Mouse (Mus musculus) heart, postnatal 36 days (tissue): ENCODE measurements around the gene Mtor. TPM values are rescaled to one million over a fixed set of nuclear protein-coding genes. Genes with fewer than 3 reads are reported as not detected.

Experiments
- DNase-seq, 2 experiments: peaks; one replicate each; pipeline ENCODE4 v3.0.0; 2021 to 2022
- intact Hi-C: fragments of 180-260 bp; cut with DNase I; formaldehyde crosslinking; loops from one replicate; pipeline ENCODE4 v1.15.1; 2025
- total RNA-seq, 2 experiments: library from RNA; stranded (reverse); gene quantifications; 2 replicates each; pipeline ENCODE4 v1.2.3; 2021

Gene Mtor
- total RNA-seq, 2 experiments from 2014 or later: 50.7 to 51.4 TPM

DNA sequence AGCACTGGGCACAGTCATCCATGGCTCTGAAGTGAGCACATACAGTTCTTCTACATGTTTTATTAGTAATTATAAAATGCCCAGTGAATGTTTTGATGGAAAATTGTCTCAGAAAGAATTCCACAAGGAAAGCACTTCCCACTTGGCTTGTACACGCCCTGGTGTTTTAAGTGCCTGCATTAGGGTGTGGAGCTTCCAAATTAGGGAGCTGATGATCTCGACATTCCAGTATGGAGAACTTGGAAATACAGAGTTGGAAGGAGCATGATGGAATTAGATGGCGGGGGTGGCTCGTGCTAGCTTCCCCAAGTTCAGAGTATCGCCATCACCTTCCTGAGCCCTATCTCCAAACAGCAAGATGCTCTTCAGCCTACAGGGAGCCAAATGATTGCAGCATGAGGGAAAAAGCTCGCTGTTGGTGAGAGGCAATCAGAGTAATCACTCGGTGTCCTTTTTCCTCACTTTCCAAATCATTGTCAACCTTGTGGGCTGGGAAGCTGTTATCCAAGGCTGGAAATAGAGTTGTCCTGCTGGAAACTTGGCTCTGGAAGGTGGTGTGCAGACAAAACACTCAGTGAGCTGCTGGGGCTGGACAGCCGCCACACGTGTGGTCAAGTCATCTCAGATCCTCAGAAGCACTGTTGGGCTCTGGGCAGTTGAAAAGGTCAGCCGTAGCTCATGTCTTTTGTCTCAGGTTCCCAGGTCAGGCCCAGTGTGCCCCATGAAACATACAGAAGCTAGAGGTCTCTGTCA, 78.9 kb downstream of the Mtor start:
- DNase-seq: no peak
- intact Hi-C loops: no loop called here

- intact Hi-C loops: no loop called here
- no peak for DNase-seq
These were observed 81.9 kb downstream of the Mtor start for GRCm38 (mm10) chr4:148530351-148530750.

- intact Hi-C loops: no loop called here
These were observed 82.4 kb downstream of the Mtor start for GRCm38 (mm10) chr4:148530778-148531177.

GRCm38 (mm10) chr4:148531341-148531740, 82.9 kb downstream of the Mtor start:
- intact Hi-C loops: no loop called here
- DNase-seq: no peak

More at GRCm38 (mm10) chr4:148530778-148531177, 82.4 kb downstream of the Mtor start:
- DNase-seq: no peak

DNA sequence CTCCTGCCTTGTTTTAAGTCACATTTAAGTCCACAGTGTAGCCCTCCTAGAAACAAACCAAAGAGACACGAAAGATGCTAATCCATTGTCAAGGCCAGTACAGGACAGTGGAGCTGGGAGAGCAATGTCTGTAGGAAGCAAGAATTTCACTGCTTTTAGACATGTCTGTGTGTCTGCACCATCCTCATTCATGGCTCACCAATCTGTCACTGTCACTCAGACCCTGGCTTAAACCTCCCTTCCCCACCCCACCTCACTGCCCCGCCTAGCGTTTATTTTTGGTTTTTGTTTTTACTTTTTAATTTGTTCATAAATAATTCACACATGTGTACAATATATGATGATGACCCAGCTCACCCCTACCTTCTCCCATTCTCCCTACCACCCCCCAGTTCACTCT, 84.1 kb downstream of the Mtor start:
- no peak for DNase-seq
- intact Hi-C loops: no loop called here

DNA sequence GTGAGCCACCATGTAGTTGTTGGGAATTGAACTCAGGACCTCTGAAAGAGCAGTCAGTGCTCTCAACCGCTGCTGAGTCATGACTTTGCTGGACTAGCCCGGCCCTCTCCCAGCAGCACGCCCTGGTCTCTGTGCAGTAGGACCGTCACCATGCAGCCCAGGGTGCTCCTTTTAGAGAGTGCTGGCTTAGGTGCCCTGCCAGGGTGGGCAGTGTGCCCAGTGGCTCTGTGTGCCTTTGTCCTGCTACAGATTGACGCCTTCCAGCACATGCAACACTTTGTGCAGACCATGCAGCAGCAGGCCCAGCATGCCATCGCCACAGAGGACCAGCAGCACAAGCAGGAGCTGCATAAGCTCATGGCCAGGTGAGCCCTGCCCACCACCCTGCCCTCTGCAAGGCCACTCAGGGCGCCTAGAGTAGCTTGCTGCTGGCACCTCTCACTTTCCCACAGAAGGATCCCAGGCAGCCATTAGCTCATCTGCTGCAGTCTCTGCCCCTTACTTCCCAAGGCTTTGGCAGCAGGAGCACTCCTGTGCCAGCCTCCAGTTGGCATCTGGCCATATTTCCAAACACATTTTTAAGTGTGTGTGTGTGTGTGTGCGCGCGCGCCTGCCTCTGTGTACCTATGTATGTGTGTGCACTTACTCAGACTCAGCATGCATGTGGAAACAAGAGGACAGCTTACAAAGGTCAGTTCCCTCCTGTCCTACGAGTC, 85.4 kb downstream of the Mtor start:
- DNase-seq: peak in 1 of 2 experiments; percentile 44
- intact Hi-C loops: no loop called here

GRCm38 (mm10) chr4:148535876-148536275, 87.5 kb downstream of the Mtor start:
- intact Hi-C loops: no loop called here
- DNase-seq: no peak

DNA sequence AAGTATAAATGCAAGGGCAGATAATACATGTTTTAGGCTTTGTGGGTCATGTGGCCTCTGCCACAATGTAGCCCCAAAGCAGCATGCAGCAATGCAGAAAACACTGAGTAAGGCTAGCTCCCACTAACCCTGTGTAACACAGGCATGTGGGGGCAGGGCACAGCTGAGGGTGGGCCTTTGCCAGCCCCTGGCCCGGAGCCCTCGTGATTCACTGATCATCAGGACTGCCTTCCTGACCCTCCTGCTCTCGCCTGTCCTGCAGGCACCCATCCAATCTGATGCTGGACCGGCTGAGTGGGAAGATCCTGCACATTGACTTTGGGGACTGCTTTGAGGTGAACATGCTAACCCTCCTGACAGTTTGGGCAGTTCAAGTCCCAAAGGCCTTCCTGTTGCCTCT, 100.7 kb downstream of the Mtor start:
- DNase-seq: no peak
- intact Hi-C loops: no loop called here

GRCm38 (mm10) chr4:148557766-148558165, 109.4 kb downstream of the Mtor start:
- no peak for DNase-seq
- intact Hi-C loops: loop anchor here (5.0 kb wide), 1 partner anchor 50 kb away; no protein-coding TSS in a partner anchor

DNA sequence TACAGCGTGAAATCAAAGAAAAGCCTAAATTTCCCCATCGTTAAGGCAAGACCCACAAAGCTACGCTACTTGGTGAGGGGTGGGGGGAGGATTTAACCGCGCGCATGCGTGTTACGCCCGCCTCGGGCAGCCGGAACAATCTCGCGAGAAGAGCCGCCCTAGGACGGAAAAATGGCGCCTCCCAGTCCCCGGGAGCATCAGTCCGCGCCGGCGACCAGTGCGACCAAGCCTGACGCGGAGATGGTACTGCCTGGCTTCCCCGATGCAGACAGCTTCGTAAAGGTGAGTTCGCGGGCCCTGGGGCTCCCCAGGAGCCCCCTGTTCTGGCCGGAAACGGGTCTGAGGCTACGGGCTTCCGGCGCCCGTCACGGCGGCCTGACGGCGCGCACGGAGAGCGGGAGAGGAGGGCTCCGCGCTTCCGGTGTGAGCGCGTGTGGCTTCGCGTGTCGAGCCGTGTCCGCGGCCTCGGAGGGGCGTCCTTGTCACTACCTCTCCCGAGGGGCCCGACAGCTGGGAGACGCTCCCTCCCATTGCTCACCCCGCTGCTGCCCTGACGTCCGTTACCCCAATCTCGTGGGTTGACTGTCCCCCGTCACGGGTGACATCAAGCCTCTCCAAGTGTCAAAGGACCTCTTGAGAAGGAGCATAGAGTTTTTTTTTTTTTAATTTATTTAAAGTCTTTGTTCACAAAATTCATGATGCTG, 110.0 kb downstream of the Mtor start, which contains the start of gene Exosc10:
Gene Exosc10, plus strand, starts transcription at position 133 of the 704 bp plus-strand sequence.
- intact Hi-C loops: loop anchor here (5.0 kb wide), 1 partner anchor 49 kb away; no protein-coding TSS in a partner anchor
- peak; percentile 90 to 92 for DNase-seq

DNA sequence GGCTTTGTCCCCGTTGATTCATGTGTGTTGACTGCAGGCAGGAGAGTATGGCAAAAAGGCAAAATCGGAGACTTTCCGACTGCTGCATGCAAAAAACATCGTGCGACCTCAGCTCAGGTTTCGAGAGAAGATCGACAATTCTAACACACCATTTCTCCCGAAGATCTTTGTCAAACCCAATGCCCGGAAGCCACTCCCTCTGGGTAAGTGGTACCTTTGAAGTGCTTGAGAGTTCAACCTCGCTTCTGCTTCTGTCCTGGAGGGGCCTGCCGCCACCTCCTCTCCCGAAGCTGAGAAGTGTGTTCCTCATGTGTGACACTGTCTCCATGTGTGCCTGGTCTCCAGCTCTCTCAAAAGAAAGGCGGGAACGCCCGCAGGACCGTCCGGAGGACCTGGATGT, 114.3 kb downstream of the Mtor start:
- no peak for DNase-seq
- intact Hi-C loops: no loop called here

DNA sequence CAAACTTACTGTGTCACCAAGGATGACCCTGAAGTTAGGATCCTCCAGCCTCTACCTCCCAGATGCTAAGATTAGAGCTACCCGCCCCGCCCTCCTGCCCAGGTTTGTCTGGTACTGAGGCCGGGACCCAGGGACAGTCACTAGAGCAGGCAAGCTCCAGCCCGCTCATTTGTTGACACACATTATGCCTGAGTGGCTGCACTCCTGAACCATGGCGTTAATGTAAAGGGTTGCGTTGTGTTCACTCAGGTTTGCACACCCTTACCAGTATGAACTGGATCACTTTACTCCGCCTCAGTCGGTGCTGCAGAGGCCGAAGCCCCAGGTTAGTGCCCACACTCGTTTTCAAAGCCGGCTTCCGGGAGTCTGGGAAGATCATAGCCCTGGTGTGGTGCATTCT, 115.2 kb downstream of the Mtor start:
- intact Hi-C loops: no loop called here
- DNase-seq: no peak

- DNase-seq: no peak
- intact Hi-C loops: no loop called here
These were observed 121.7 kb downstream of the Mtor start for GRCm38 (mm10) chr4:148570138-148570537.

DNA sequence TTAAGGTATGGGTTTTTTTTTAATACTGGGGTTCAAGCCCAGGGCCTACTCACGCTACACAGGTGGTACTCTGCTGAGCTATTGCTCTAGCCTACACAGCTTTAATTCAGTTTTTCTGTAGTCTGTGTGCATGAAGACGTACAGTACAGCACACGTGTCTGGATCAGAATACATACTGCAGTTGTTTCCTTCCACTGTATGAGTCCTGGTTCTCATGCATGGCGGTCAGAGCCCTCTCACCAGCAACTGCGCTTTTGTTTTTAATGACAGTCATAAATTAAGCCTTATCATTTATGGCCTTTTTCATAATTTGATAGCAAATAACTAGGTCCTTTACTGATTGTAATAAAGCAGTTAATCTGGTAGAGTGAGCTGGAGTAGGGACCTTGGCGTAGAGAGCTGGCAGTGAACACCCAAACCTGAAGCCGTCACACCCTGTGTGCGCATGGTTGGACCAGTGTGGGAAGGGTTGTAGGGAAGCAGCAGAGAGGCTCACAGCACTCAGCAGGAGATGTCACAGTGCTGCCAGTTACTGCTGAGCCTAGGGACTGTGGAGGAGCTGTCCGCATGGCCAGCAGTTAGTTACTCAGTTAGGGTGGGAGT, 122.4 kb downstream of the Mtor start:
- DNase-seq: no peak
- intact Hi-C loops: no loop called here

- intact Hi-C loops: no loop called here
- DNase-seq: no peak
These were observed 124.8 kb downstream of the Mtor start for GRCm38 (mm10) chr4:148573222-148573621.

DNA sequence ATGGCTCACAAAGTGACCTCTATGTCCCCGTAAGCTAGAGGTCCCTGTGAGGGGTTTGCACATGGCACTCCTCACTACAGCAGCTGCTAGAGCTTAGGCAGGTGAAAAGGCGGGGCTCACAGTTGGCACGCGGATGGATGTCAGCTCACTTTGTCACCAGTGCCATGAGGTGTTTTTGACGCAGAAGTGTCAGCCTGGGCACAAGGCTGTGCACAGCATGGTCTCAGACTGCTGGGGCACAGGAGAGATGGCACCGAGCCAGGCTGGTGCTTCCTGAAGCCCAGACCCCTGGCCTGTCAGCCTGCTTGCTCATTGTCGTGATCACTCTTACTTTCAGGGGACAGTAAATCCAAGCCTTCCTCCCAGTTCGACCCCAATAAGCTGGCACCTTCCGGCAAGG, 132.4 kb downstream of the Mtor start:
- no peak for DNase-seq
- intact Hi-C loops: no loop called here

- intact Hi-C loops: no loop called here
These were observed 133.0 kb downstream of the Mtor start for GRCm38 (mm10) chr4:148581422-148581821.

DNA sequence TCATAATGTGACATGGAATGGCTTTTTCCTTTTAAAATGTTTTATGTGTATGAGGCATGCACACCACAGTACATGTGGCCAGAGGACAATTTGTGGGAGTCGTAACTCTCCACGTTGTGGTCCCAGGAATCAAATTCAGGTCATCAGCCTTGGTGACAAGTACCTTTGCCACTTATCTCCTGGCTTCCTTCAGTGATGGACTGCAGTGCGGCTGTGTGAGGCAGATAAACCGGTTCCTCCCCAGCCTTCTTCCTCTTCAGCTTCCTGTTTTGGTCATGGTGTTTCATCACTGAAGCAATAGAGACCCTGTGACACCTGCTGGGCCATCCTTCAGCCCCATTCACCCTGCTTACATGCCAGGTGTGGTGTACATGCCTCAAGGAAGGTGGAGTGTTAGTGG, 134.8 kb downstream of the Mtor start:
- no peak for DNase-seq
- intact Hi-C loops: no loop called here

More at GRCm38 (mm10) chr4:148581422-148581821, 133.0 kb downstream of the Mtor start:
- DNase-seq: no peak

- no peak for DNase-seq
- intact Hi-C loops: no loop called here
These were observed 138.2 kb downstream of the Mtor start for GRCm38 (mm10) chr4:148586648-148587047.

DNA sequence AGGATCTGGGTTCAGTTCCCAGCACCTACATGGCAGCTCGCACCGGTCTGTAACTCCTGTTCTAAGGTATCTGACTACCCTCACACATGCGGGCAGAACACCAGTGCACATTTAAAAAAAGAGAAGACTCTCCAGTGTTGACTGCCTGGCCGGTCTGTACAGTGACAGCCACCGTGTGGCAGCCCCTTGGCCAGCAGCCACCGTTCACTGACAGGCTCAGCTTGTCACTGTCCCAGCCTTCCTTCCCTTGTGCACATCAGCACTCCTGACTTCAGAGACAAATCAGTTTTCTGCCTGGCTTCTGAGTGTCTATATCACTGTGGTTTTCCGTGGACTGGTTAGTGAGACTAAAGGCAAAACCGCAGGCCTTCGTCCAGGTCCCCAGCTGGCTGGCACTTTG, 140.4 kb downstream of the Mtor start:
- DNase-seq: no peak

DNA sequence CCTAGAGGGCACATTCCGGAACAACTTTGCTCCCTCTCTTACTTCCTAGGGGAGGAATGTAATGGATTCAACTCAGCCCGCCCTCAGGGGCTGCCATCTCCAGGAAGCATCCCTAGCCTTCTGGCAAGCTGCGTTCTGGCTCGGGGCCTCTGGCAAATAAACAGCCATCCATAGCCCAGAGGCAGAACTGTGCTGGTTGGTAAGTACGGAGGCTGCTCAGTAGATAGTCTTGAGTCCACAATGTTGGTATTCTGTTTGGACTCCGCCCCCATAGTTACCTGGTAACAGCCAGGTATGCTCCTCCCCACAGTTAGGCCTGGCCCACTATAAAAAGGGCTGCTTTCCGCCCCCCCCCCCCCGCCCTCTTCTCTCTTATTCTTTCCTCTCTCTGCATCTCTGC, 141.2 kb downstream of the Mtor start:
- intact Hi-C loops: no loop called here
- no peak for DNase-seq

More for the DNA sequence above, 140.4 kb downstream of the Mtor start:
- intact Hi-C loops: no loop called here
